Mouse (Mus musculus) stomach, embryonic 16.5 days (tissue): Measurements from ENCODE around the gene Chpf. TPM values are rescaled to one million over a fixed set of nuclear protein-coding genes. Genes with fewer than 3 reads are reported as not detected.

ENCODE experiments used
- ATAC-seq: fragments of 200-750 bp; cut with Nextera tagmentation; 2 replicates; pipeline ENCODE4 v1.8.0; 2017; ENCODE audit warnings: moderate number of reproducible peaks, moderate TSS enrichment; ENCODE audit not compliant: insufficient read depth, low FRiP score
- H3K27ac ChIP-seq: fragments of 300-500 bp; sonication (generic); 2 replicates; pipeline ENCODE4 v1.5.1; 2014; ENCODE audit warnings: low read length
- H3K27me3 ChIP-seq: fragments of 300-500 bp; sonication (generic); 2 replicates; pipeline ENCODE4 v1.6.1; 2014; ENCODE audit warnings: low read length, control low read depth, mixed read lengths; ENCODE audit not compliant: control insufficient read depth, insufficient read depth
- H3K36me3 ChIP-seq: fragments of 300-500 bp; sonication (generic); 2 replicates; pipeline ENCODE4 v1.6.1; 2014; ENCODE audit warnings: low read length; ENCODE audit not compliant: control insufficient read depth, insufficient read depth
- H3K4me1 ChIP-seq: fragments of 300-500 bp; sonication (generic); 2 replicates; pipeline ENCODE4 v1.6.1; 2014; ENCODE audit warnings: low read length, control low read depth, mixed read lengths; ENCODE audit not compliant: control insufficient read depth, insufficient read depth
- H3K4me2 ChIP-seq: fragments of 300-500 bp; sonication (generic); 2 replicates; pipeline ENCODE4 v1.6.1; 2014; ENCODE audit warnings: low read depth, low read length, mixed read lengths
- H3K4me3 ChIP-seq: fragments of 300-500 bp; sonication (generic); replicated peaks from 2 replicates; pipeline ENCODE4 v1.5.1; 2014; ENCODE audit warnings: mild to moderate bottlenecking, low read length
- H3K9ac ChIP-seq: fragments of 300-500 bp; sonication (generic); 2 replicates; pipeline ENCODE4 v1.6.1; 2014; ENCODE audit warnings: low read length
- H3K9me3 ChIP-seq: fragments of 300-500 bp; sonication (generic); replicated peaks from 2 replicates; pipeline ENCODE4 v1.6.1; 2016; ENCODE audit warnings: low read length, control low read depth; ENCODE audit not compliant: control insufficient read depth
- WGBS: fragments of 180-500 bp; shearing (Covaris S2); extraction: QIAGEN DNeasy Blood & Tissue Kit; methylation state at CpG from one replicate; pipeline ENCODE4 v1.1.7; 2014; 5-methylcytosine and 5-hydroxymethylcytosine counted together
- polyA plus RNA-seq: library from polyadenylated mRNA; unstranded; fragments of >200 nt; fragmentation: Nextera tagmentation; extraction: Ambion mirVana; gene quantifications from 2 replicates; pipeline ENCODE4 v1.2.1, GENCODE M21; 2015

Chpf gene
- polyA plus RNA-seq, 1 experiment from 2014 or later: 28.0 TPM

DNA sequence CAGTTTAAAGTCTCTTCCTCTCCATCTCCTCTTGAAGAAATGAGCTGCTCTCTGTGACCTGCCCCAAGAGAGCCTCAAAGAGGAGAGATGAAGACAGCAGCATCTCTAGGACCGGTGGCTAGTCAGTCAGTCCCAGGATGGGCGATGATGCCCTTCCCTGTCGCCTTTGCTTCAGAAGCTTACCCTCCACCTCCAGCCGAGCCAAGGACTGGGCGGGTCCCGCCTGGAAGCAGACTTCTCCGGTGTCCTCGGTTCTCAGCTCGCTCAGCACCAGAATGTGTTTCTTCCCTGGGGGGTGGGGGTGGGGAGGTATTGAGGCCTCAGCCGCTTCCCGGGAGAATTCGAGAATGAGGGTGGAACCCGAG lies 7.9 kb upstream of the Chpf start:
- Histone ChIP-seq H3K4me3 (peak overlapping the region; percentile 51), H3K4me2 (peak overlapping the region; percentile 67), H3K9me3 (no peaks in the 10 kb centered on the region), H3K27ac (no peak overlapping the region), H3K9ac (peak overlapping the region; percentile 54; the same call in 1 of the 2 replicates), H3K4me1 (peaks cover 6% of the 10 kb centered on the region; the same call in 1 of the 2 replicates), H3K27me3 (peaks cover 35% of the 10 kb centered on the region), H3K36me3 (peaks cover 9% of the 10 kb centered on the region; the same call in 1 of the 2 replicates)
- peak; percentile 23; the same call in 1 of the 2 replicates for ATAC-seq
- WGBS: 3% methylated on average over 13 of the region's 13 CpGs

DNA sequence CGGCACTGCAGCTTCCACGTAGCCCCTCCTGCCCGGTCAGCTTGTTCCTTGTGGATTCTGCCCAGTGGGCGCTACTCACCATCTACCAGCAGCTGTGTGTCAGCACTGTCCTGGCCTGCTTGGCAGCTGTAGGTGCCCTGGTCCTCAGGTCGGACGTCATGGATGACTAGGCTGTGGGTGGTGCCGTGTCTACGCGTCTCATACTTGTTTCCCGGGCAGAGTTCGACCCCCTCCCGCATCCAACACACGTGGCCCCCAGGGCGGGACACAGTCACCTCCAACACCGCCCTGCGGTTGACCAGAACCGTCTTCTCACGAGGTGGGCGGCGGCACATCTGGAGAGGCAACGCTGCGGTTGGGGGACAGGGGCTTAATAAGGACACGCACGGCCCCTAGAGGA lies 7.5 kb upstream of the Chpf start:
- H3K4me2 ChIP-seq: peak overlapping the region; percentile 67; the same call in 1 of the 2 replicates
- WGBS: 13% methylated on average over 24 of the region's 24 CpGs
- ATAC-seq: no peak
- H3K9me3 ChIP-seq: no peaks in the 10 kb centered on the region
- H3K36me3 ChIP-seq: peaks cover 9% of the 10 kb centered on the region; the same call in 1 of the 2 replicates
- no peak overlapping the region for H3K27ac ChIP-seq
- H3K27me3 ChIP-seq: peaks cover 38% of the 10 kb centered on the region
- no peak overlapping the region for H3K9ac ChIP-seq
- peaks cover 6% of the 10 kb centered on the region; the same call in 1 of the 2 replicates for H3K4me1 ChIP-seq
- no peak overlapping the region for H3K4me3 ChIP-seq

DNA sequence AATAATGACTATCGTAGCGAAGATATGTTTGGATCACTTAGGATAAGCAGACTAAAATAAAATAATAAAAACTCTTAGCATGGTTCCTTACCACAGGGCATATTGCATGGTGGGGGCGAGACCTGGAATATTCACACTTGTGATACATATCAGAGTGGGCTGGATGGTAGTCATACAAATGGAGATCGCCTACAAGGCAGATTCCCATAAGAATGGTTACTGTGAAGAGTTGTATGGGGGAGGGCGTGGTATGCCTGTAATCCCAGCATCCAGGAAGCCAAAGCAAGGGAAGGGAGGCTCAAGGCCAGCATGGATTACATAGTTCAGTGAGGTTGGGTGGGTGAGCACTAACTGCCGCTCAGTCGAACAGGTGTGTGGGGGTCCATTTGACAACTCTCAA lies 1.6 kb upstream of the Chpf start:
- Histone ChIP-seq H3K4me2 (no peak overlapping the region), H3K9ac (no peak overlapping the region), H3K27me3 (peaks cover 39% of the 10 kb centered on the region), H3K4me3 (no peak overlapping the region), H3K9me3 (no peaks in the 10 kb centered on the region), H3K4me1 (peaks cover 18% of the 10 kb centered on the region; the same call in 1 of the 2 replicates), H3K36me3 (peaks cover under 1% of the 10 kb centered on the region), H3K27ac (no peak overlapping the region)
- ATAC-seq: no peak
- 80% methylated on average over 7 of the region's 7 CpGs for WGBS

- H3K4me2 ChIP-seq: peak overlapping the region; percentile 51
- peaks cover 32% of the 10 kb centered on the region for H3K27me3 ChIP-seq
- WGBS: 19% methylated on average over 13 of the region's 13 CpGs
- H3K4me1 ChIP-seq: peaks cover 18% of the 10 kb centered on the region; the same call in 1 of the 2 replicates
- H3K9ac ChIP-seq: no peak overlapping the region
- ATAC-seq: no peak
- H3K4me3 ChIP-seq: peak overlapping the region; percentile 75
- H3K36me3 ChIP-seq: peaks cover 8% of the 10 kb centered on the region
- H3K9me3 ChIP-seq: no peaks in the 10 kb centered on the region
- H3K27ac ChIP-seq: no peak overlapping the region
These were observed 929 bp upstream of the Chpf start for GRCm38 (mm10) chr1:75480036-75480435.

DNA sequence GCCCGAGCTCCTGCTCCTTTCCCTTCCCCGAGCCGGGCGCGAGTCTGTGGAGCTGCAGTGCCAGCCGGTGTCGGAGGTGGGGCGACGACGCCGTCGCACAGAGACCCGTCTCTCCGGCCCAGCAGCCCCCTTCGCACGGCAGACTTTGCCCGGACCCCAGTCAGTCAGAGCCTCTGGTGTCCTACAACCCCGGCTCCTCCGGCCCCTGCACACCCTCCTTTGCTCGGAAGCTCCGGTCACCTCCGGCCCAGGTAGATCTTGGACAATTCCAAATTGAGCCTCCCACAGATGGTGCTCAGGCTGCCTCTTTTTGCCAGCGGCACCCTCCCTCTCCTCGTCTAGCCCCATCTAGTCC lies 505 bp upstream of the Chpf start:
- no peak for ATAC-seq
- Histone ChIP-seq H3K27me3 (peaks cover 30% of the 10 kb centered on the region), H3K27ac (no peak overlapping the region), H3K4me2 (peak overlapping the region; percentile 51), H3K4me1 (peaks cover 18% of the 10 kb centered on the region; the same call in 1 of the 2 replicates), H3K36me3 (peaks cover 10% of the 10 kb centered on the region), H3K9me3 (no peaks in the 10 kb centered on the region), H3K9ac (no peak overlapping the region), H3K4me3 (peak overlapping the region; percentile 75)
- under 1% methylated on average over 24 of the region's 24 CpGs for WGBS

DNA sequence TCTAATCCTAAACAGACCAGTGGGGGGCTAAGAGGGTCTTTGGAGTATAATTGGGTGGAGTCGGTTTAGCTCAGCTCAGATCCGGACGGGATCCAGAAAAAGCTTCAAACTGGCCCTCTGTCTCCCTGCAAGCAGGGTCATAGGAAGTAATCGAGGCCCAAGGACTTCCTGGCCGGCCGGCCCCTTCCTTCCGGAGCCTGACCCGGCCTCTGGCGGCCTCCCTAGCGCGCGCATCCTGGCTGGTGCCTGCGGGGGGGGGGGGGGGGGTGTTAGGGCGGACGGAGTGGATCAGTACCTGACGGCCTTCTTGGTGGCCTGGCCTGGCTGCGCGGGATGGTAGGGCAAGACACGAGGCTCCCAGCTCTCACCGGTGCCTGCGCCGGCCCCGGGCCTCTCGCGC lies 610 bp downstream of the Chpf start:
- ATAC-seq: no peak
- Histone ChIP-seq H3K4me3 (peak overlapping the region; percentile 75), H3K9me3 (no peaks in the 10 kb centered on the region), H3K4me1 (peaks cover 18% of the 10 kb centered on the region; the same call in 1 of the 2 replicates), H3K36me3 (peaks cover 13% of the 10 kb centered on the region), H3K9ac (peak overlapping the region; percentile 83), H3K4me2 (peak overlapping the region; percentile 51), H3K27ac (peak overlapping the region; percentile 78), H3K27me3 (peaks cover 27% of the 10 kb centered on the region)
- WGBS: 1% methylated on average over 21 of the region's 25 CpGs

- H3K36me3 ChIP-seq: peaks cover 13% of the 10 kb centered on the region
- no peaks in the 10 kb centered on the region for H3K9me3 ChIP-seq
- H3K4me1 ChIP-seq: peaks cover 18% of the 10 kb centered on the region; the same call in 1 of the 2 replicates
- H3K27me3 ChIP-seq: peaks cover 23% of the 10 kb centered on the region
- H3K27ac ChIP-seq: no peak overlapping the region
- peak overlapping the region; percentile 51 for H3K4me2 ChIP-seq
- peak overlapping the region; percentile 83 for H3K9ac ChIP-seq
- peak overlapping the region; percentile 75 for H3K4me3 ChIP-seq
- ATAC-seq: no peak
- 53% methylated on average over 3 of the region's 3 CpGs for WGBS
These were observed 1.2 kb downstream of the Chpf start for GRCm38 (mm10) chr1:75477966-75478290.

DNA sequence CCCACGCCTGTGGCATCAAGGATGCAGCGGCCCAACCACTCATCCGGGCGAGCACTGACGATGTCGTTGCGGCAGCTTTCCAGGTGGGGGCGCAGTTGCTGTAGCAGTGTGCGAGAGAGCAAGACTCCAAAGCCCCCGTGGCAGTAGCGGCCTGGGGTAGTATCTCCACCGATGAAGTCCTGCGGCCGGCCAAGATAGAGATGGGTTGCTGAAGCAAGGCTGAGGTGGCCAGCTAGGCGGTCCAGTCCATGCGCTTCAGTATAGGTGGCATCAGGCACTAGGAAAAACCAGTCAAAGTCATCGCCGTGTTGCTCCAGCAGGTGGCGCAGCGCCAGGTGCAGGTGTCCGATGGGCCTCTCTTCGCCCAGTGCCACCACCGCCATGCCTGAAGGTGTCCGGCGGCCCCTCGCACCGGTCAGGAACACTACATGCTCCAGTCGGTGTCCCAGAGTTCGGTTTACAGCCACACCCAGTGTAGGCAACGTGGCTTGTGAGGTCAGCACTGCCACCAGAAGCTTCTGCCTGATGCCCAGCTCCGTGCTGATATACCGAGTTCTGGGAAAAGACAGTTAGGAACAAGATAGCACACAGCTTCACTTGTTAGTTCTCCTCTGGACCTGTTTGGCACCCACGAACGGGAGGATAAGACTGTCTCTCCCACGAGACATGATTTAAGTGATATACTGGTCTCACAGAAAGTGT lies 1.7 kb downstream of the Chpf start:
- H3K9me3 ChIP-seq: no peaks in the 10 kb centered on the region
- H3K4me2 ChIP-seq: peak overlapping the region; percentile 51
- peak overlapping the region; percentile 20; the same call in 1 of the 2 replicates for H3K4me3 ChIP-seq
- H3K4me1 ChIP-seq: peaks cover 18% of the 10 kb centered on the region; the same call in 1 of the 2 replicates
- H3K27me3 ChIP-seq: peaks cover 18% of the 10 kb centered on the region; the same call in 1 of the 2 replicates
- no peak overlapping the region for H3K9ac ChIP-seq
- peaks cover 13% of the 10 kb centered on the region for H3K36me3 ChIP-seq
- ATAC-seq: no peak
- no peak overlapping the region for H3K27ac ChIP-seq
- 16% methylated on average over 35 of the region's 35 CpGs for WGBS

DNA sequence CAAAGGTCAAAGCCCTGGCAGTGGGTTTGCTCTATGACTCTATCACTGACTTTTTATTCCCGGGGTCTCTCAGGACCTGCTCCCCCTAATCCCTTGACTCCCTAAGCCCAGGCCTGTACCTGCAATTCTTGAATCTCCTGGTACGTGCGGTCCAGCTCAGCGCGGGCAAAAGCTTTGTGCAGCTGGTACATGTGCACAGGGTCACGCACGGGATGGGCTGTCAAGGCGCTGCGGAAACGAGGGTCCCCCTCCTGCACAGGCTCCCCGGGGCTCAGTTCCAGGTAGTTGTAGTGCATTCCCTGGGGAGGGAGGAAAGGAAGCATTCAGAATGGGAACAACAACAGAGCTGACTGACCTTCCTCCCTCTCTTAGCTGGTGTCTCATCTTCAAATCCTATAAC lies 2.7 kb downstream of the Chpf start:
- no peak for ATAC-seq
- Histone ChIP-seq H3K27ac (no peak overlapping the region), H3K27me3 (peaks cover 10% of the 10 kb centered on the region; the same call in 1 of the 2 replicates), H3K4me2 (no peak overlapping the region), H3K4me3 (no peak overlapping the region), H3K36me3 (peaks cover 13% of the 10 kb centered on the region), H3K9me3 (no peaks in the 10 kb centered on the region), H3K9ac (no peak overlapping the region), H3K4me1 (peaks cover 18% of the 10 kb centered on the region; the same call in 1 of the 2 replicates)
- 92% methylated on average over 11 of the region's 11 CpGs for WGBS
